Mouse (Mus musculus): ENCODE results near the gene Col13a1.

The Col13a1 gene

DNA sequence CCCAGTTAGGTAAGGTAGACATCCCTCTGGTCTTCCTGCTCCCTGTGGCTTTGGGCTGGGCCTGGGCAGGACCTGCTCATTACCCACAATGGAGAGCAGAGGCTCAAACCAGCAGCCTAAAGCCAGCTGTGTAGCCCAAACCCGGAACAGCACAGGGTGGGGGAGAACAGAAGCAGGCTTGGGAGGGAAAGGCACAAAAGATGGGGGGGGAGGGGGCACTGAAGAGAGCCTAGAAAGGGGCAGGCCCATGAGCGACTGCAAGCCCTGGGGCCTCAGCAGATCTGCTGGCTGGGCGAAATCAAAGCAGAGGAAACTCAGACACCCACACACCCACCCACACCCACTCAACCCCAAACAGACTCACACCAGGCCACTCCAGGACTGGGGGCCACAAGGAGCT is 11.7 kb downstream of the Col13a1 start:
- DNase-seq = no peak

- DNase-seq = no peak
Measured at GRCm38 (mm10) chr10:61965386-61965841, 13.5 kb downstream of the Col13a1 start.

- peak; percentile 77 to 88 for DNase-seq
Measured at GRCm38 (mm10) chr10:61956718-61957117, 22.2 kb downstream of the Col13a1 start.

DNA sequence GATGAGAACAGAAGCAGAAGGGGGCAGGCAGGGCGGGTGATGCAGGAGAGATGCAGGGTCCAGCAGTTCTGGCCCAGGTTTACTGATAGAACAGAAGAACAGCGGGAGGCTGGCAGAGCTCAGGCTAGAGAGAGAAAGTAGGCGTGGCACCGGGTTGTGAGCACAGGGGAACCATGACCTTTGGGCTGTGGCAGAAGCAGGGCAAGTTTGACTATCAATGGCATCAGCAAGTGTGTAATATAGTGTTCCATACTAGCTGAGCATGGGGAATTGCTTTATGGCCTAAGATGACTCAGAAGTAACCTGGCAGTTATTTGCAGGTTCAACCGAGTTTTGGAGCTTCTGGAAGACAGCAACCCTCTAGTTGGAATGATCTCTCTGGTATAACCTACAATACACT is 25.0 kb downstream of the Col13a1 start:
- DNase-seq = no peak

GRCm38 (mm10) chr10:61949542-61949941 is 29.4 kb downstream of the Col13a1 start:
- no peak for DNase-seq

- no peak for DNase-seq
Measured at GRCm38 (mm10) chr10:61944386-61944785, 34.5 kb downstream of the Col13a1 start.

DNA sequence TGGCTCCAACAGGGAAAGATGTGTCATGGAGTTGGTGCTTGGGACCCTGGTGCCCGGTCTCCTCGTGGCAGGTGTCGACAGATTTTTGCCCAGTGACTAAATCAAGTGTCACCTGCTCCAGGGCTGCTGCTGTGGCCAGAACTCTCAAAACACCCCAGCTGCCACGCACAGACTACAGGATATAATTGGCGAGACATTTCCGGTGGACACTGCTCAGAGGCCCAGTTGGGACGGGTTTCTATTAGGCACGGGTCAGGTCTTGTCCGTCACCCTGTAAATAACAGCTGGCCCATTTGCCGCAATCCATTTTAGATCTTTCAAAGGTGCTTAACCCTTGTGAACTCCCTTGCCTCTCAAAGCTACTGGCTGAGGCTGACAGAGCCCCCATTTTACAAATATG is 35.4 kb downstream of the Col13a1 start:
- no peak for DNase-seq

DNA sequence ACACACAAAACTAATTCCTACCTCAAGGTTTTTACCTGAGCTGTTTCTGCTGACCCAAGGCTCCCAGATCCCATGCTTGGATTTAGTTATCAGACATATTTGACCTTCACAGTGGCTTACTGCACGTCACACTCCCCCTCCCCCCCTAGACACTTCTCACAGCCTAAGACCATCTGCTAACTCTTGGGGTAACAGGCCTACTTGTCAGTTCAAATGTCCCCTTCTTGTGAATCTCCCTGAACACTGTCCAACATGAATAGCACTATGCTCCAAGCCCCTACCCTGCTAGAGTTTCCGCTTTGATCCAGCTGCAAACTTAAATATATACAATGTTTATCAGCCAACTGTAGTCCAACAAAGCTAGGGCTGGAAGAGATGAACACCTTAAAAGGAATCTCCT is 36.2 kb downstream of the Col13a1 start:
- DNase-seq = no peak

- peak in 1 of 2 experiments; percentile 19 for DNase-seq
Measured at GRCm38 (mm10) chr10:61936211-61937121, 42.4 kb downstream of the Col13a1 start.

- peak in 1 of 2 experiments; percentile 56 for DNase-seq
Measured at GRCm38 (mm10) chr10:61931678-61932077, 47.2 kb downstream of the Col13a1 start.

- no peak for DNase-seq
Measured at GRCm38 (mm10) chr10:61929901-61930300, 49.0 kb downstream of the Col13a1 start.

GRCm38 (mm10) chr10:61928725-61929651 is 49.9 kb downstream of the Col13a1 start:
- peak; percentile 75 to 90 for DNase-seq

DNA sequence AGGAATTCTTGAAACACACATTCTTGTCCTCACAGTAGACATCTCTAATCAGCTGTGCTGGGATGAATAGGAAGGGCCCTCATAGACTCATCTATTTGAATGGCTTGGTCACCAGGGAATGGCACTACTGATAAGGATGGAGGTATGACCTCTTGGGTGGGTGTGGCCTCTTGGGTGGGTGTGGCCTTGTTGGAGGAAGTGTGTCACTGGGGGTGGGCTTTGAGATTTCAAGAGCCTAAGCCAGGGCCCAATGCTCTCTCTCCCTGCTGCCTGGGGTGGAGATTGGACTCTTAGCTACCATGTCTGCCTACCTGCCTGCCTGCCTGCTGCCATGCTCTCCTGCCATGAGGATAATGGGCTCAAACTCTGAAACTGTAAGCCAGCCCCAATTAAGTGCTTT is 53.2 kb downstream of the Col13a1 start:
- no peak for DNase-seq

GRCm38 (mm10) chr10:61920655-61921365 is 58.1 kb downstream of the Col13a1 start:
- DNase-seq = peak; percentile 49 to 73

GRCm38 (mm10) chr10:61919924-61920654 is 58.8 kb downstream of the Col13a1 start:
- peak; percentile 40 to 61 for DNase-seq

DNA sequence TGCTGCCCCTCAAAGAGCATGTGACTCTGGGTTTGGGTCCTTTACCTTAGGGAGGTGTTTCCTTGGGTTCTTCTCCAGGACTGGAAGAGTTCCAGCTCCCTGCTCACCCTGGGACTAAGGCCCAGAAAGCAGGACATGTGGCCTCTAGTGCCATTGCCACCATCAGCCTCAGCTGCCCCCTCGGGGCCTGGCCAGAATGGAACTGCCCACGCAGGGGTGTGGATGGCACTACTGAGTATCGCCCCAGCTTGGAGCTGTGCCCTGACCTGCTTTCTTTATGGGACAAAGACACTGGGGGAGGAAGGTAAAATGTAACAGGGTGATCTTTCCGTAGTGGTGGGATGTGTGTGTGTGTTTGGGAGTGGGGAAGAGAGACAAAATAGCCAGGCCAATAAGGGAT is 59.4 kb downstream of the Col13a1 start:
- no peak for DNase-seq

- no peak for DNase-seq
Measured at GRCm38 (mm10) chr10:61917066-61917465, 61.8 kb downstream of the Col13a1 start.

DNA sequence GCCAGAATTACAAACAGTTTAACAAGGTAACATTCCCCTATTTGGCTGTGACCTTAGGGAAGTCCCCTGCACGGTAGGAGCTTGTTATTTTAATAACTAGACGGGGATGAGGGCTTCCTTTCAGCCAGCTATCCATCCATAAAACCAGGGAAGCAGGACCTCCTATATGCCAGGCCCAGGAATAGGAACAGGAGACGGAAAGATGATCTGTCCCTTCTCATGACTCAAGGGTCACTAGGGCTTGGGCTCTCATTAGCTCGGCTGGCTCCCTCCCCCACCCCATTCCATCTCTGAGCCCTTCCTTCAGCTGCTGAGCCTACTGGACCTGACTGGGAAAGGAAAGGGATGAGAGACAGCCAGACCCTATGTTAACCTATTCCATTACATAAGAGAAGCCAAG is 67.1 kb downstream of the Col13a1 start:
- no peak for DNase-seq

DNA sequence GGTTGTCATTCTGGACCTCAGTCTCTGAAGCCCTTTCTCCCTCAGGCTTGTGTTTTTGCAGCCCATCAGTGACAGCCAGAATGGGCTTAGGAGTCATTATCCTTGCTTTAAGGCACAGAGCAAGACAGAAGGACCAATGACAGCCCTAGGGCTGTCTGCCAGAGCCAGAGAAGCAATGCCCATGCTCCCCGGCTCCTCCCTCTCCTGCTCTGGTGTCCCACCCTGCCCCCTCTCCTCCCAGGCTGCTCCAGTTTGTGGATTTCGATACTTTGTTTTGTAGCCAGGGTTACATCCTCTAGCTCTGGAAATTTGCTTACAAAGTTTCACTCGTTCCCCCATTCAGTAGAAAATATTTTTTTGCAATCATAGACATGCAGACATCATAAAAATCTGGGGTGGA is 69.9 kb downstream of the Col13a1 start:
- peak in 1 of 2 experiments; percentile 11 for DNase-seq

DNA sequence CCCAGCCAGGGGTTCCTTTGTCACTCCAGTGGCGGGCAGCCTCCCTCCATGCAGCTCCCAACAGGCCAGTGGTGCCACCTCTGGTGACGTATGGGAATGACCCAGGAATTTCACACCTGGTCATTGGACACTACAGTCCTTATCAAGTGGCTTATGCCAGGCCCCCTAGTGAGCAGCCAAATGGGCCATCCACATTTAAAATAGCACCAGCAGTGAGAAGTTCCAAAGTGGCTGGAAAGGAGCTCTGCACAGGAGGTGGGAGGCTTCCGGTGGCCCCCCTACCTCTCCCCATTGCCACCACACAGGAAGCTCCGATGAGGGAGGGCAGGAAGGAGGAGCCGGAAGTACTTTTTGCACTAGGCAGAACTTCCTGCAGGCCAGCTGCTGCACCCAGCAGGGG is 72.7 kb downstream of the Col13a1 start:
- peak; percentile 36 to 57 for DNase-seq

- DNase-seq = peak in 1 of 2 experiments; percentile 21
Measured at GRCm38 (mm10) chr10:61905308-61905707, 73.6 kb downstream of the Col13a1 start.

DNA sequence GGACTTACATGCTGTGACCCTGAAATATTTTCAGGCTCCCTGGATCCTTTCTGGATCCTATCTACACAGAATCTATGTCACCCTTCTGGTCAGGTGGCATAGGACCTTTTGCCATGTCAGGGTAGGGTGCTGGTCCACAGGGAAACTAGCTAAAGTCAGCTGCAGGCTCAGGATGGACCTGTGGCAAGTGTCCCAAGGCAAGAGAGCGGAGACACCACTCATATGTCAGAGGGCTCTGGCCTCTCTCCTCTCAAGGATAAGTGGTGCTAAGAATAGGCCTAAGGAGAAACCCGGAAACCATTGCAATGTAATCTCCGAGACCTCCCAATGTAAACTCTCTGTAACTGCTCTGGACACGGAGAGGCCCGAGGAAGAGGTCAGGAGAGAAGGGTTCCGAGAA is 80.8 kb downstream of the Col13a1 start:
- no peak for DNase-seq
